Mouse (Mus musculus) olfactory bulb, adult 2 months (tissue): Measurements from ENCODE around the gene Apobec3.

Source experiments
- CTCF ChIP-seq: fragments of 200-500 bp; IDR thresholded peaks from 2 replicates; pipeline ENCODE4 v1.5.1; 2012; ENCODE audit warnings: low read depth, mild to moderate bottlenecking, low read length, moderate library complexity; ENCODE audit not compliant: insufficient read depth
- POLR2A ChIP-seq: fragments of 200-500 bp; IDR thresholded peaks from 2 replicates; pipeline ENCODE4 v1.6.1; 2012; ENCODE audit warnings: mild to moderate bottlenecking, low read depth, low read length, moderate library complexity; ENCODE audit not compliant: insufficient read depth

DNA sequence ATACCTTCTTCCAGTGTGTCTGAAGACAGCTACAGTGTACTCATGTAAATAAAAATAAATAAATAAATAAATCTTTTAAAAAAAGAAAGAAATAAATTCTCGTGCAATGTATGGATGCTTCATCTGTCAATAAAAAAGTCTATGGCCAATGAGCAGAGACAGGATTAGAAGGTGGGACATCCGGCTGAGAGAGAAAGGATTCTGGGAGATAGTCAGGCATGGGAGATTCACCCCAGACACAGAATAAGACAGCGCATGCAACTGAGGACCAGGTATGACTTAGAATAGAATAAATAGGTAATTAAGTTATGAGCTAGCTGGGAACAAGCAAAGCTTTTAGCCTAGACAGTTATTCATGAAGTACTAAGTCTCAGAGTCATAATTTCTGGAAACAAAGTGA, 48.5 kb upstream of the Apobec3 start:
- no peak for TF ChIP-seq CTCF
- no peak for TF ChIP-seq POLR2A
